Mouse (Mus musculus) limb, embryonic 10.5 days (tissue): ENCODE data around the gene Timm8a2. TPM values are rescaled to one million over a fixed set of nuclear protein-coding genes. Genes with fewer than 3 reads are reported as not detected.

ENCODE experiments used
- DNase-seq: peaks from one replicate; pipeline ENCODE4 v3.0.0-alpha.2; 2017; ENCODE audit warnings: low spot score
- H3K27ac ChIP-seq: fragments of 300-500 bp; sonication (generic); 2 replicates; pipeline ENCODE4 v1.5.1; 2016; ENCODE audit warnings: mild to moderate bottlenecking
- H3K27me3 ChIP-seq: fragments of 300-500 bp; sonication (generic); 2 replicates; pipeline ENCODE4 v1.6.1; 2016; ENCODE audit warnings: low read depth, mild to moderate bottlenecking; ENCODE audit not compliant: poor library complexity, severe bottlenecking
- H3K36me3 ChIP-seq: fragments of 300-500 bp; sonication (generic); 2 replicates; pipeline ENCODE4 v1.6.1; 2016; ENCODE audit warnings: mild to moderate bottlenecking, moderate library complexity
- H3K4me1 ChIP-seq: fragments of 300-500 bp; sonication (generic); 2 replicates; pipeline ENCODE4 v1.6.1; 2016
- H3K4me3 ChIP-seq: fragments of 300-500 bp; sonication (generic); 2 replicates; pipeline ENCODE4 v1.5.1; 2016; ENCODE audit warnings: mild to moderate bottlenecking, moderate library complexity
- H3K9me3 ChIP-seq: fragments of 300-500 bp; sonication (generic); replicated peaks from 2 replicates; pipeline ENCODE4 v1.6.1; 2016; ENCODE audit warnings: mild to moderate bottlenecking
- WGBS: fragments of 180-500 bp; shearing (Covaris S2); methylation state at CpG from one replicate; pipeline ENCODE4 v1.1.7; 2016; 5-methylcytosine and 5-hydroxymethylcytosine counted together
- polyA plus RNA-seq: library from polyadenylated mRNA; unstranded; fragments of >200 nt; fragmentation: Nextera tagmentation; extraction: Ambion mirVana; gene quantifications from 2 replicates; pipeline ENCODE4 v1.2.1, GENCODE M21; 2016

Gene Timm8a2
- polyA plus RNA-seq, 1 experiment from 2014 or later = not detected

- no peaks in the 10 kb centered on the region for H3K9me3 ChIP-seq
- H3K36me3 ChIP-seq = no peaks in the 10 kb centered on the region
- 86% methylated on average over 3 of the region's 3 CpGs for WGBS
- DNase-seq = no peak
- no peak overlapping the region for H3K4me3 ChIP-seq
- H3K27me3 ChIP-seq = no peaks in the 10 kb centered on the region
- 0 out of 2 replicates have a peak, but pooled peaks cover 2% of the 10 kb centered on the region for H3K4me1 ChIP-seq
- no peak overlapping the region for H3K27ac ChIP-seq
Observed at GRCm38 (mm10) chr14:122069948-122070347, 35.5 kb downstream of the Timm8a2 start.

GRCm38 (mm10) chr14:122073422-122073821, 38.9 kb downstream of the Timm8a2 start:
- Histone ChIP-seq H3K9me3 (no peaks in the 10 kb centered on the region), H3K4me3 (no peak overlapping the region), H3K27me3 (no peaks in the 10 kb centered on the region), H3K4me1 (0 out of 2 replicates have a peak, but pooled peaks cover 2% of the 10 kb centered on the region), H3K36me3 (no peaks in the 10 kb centered on the region), H3K27ac (no peak overlapping the region)
- DNase-seq = no peak
- 93% methylated on average over 5 of the region's 5 CpGs for WGBS

- 81% methylated on average over 10 of the region's 10 CpGs for WGBS
- no peak overlapping the region for H3K27ac ChIP-seq
- no peaks in the 10 kb centered on the region for H3K27me3 ChIP-seq
- 0 out of 2 replicates have a peak, but pooled peaks cover 2% of the 10 kb centered on the region for H3K4me1 ChIP-seq
- no peaks in the 10 kb centered on the region for H3K9me3 ChIP-seq
- H3K4me3 ChIP-seq = no peak overlapping the region
- no peaks in the 10 kb centered on the region for H3K36me3 ChIP-seq
- no peak for DNase-seq
Observed at GRCm38 (mm10) chr14:122074360-122074759, 39.9 kb downstream of the Timm8a2 start.

GRCm38 (mm10) chr14:122075485-122076200, 41.2 kb downstream of the Timm8a2 start:
- 90% methylated on average over 21 of the region's 21 CpGs for WGBS
- Histone ChIP-seq H3K9me3 (no peaks in the 10 kb centered on the region), H3K36me3 (no peaks in the 10 kb centered on the region), H3K4me1 (no peaks in the 10 kb centered on the region), H3K27me3 (no peaks in the 10 kb centered on the region), H3K4me3 (no peak overlapping the region), H3K27ac (no peak overlapping the region)
- DNase-seq = no peak

GRCm38 (mm10) chr14:122077017-122077416, 42.5 kb downstream of the Timm8a2 start:
- WGBS = 86% methylated on average over 3 of the region's 3 CpGs
- H3K9me3 ChIP-seq = no peaks in the 10 kb centered on the region
- H3K4me3 ChIP-seq = no peak overlapping the region

GRCm38 (mm10) chr14:122079428-122079827, 45.0 kb downstream of the Timm8a2 start:
- 51% methylated on average over 6 of the region's 6 CpGs for WGBS
- no peak overlapping the region for H3K4me3 ChIP-seq
- no peaks in the 10 kb centered on the region for H3K4me1 ChIP-seq
- no peaks in the 10 kb centered on the region for H3K27me3 ChIP-seq
- DNase-seq = peak; percentile 59
- H3K36me3 ChIP-seq = no peaks in the 10 kb centered on the region
- H3K9me3 ChIP-seq = no peaks in the 10 kb centered on the region
- no peak overlapping the region for H3K27ac ChIP-seq

More at GRCm38 (mm10) chr14:122077017-122077416, 42.5 kb downstream of the Timm8a2 start:
- Histone ChIP-seq H3K27ac (no peak overlapping the region), H3K27me3 (no peaks in the 10 kb centered on the region), H3K4me1 (no peaks in the 10 kb centered on the region), H3K36me3 (no peaks in the 10 kb centered on the region)
- no peak for DNase-seq

- no peaks in the 10 kb centered on the region for H3K36me3 ChIP-seq
- H3K4me1 ChIP-seq = no peaks in the 10 kb centered on the region
- H3K27me3 ChIP-seq = no peaks in the 10 kb centered on the region
- H3K27ac ChIP-seq = no peak overlapping the region
- H3K9me3 ChIP-seq = no peaks in the 10 kb centered on the region
- WGBS = 86% methylated on average over 5 of the region's 5 CpGs
- DNase-seq = no peak
- H3K4me3 ChIP-seq = no peak overlapping the region
Observed at GRCm38 (mm10) chr14:122079921-122080320, 45.4 kb downstream of the Timm8a2 start.

GRCm38 (mm10) chr14:122081308-122081707, 46.8 kb downstream of the Timm8a2 start:
- Histone ChIP-seq H3K36me3 (no peaks in the 10 kb centered on the region), H3K27ac (no peak overlapping the region), H3K9me3 (no peaks in the 10 kb centered on the region), H3K4me1 (no peaks in the 10 kb centered on the region), H3K27me3 (no peaks in the 10 kb centered on the region), H3K4me3 (no peak overlapping the region)
- WGBS = 56% methylated on average over 3 of the region's 3 CpGs
- no peak for DNase-seq

GRCm38 (mm10) chr14:122083499-122083898, 49.0 kb downstream of the Timm8a2 start:
- Histone ChIP-seq H3K4me1 (no peaks in the 10 kb centered on the region), H3K27ac (no peak overlapping the region), H3K9me3 (no peaks in the 10 kb centered on the region), H3K27me3 (no peaks in the 10 kb centered on the region), H3K36me3 (no peaks in the 10 kb centered on the region), H3K4me3 (no peak overlapping the region)
- WGBS = 86% methylated on average over 7 of the region's 7 CpGs
- no peak for DNase-seq

- WGBS = 80% methylated on average over 5 of the region's 5 CpGs
- no peak overlapping the region for H3K4me3 ChIP-seq
- H3K27ac ChIP-seq = no peak overlapping the region
- H3K4me1 ChIP-seq = no peaks in the 10 kb centered on the region
- H3K9me3 ChIP-seq = no peaks in the 10 kb centered on the region
- DNase-seq = no peak
- no peaks in the 10 kb centered on the region for H3K36me3 ChIP-seq
- no peaks in the 10 kb centered on the region for H3K27me3 ChIP-seq
Observed at GRCm38 (mm10) chr14:122087956-122088355, 53.5 kb downstream of the Timm8a2 start.

Other genes with a start within 250 kb of the Timm8a2 start
- 3.2 and 4.0 TPM in 2 replicates for gene Dock9, start 236.8 kb upstream of the Timm8a2 start, polyA plus RNA-seq
- gene Ubac2, start 156.1 kb upstream of the Timm8a2 start, polyA plus RNA-seq = 66.2 and 73.4 TPM in 2 replicates
- 0.19 and 0.29 TPM in 2 replicates for gene Gpr18, start 118.9 kb upstream of the Timm8a2 start, polyA plus RNA-seq
- gene Gpr183, start 69.5 kb upstream of the Timm8a2 start, polyA plus RNA-seq = 2.4 and 2.7 TPM in 2 replicates
- gene Tm9sf2, start 72.4 kb downstream of the Timm8a2 start, polyA plus RNA-seq = 102 and 115 TPM in 2 replicates
- gene Clybl, start 147.0 kb downstream of the Timm8a2 start, polyA plus RNA-seq = 25.1 and 26.7 TPM in 2 replicates